Mouse (Mus musculus) forebrain, embryonic 12.5 days (tissue): ENCODE data around the gene Itga3. TPM values are rescaled to one million over a fixed set of nuclear protein-coding genes. Genes with fewer than 3 reads are reported as not detected.

ENCODE experiments used
- ATAC-seq: fragments of 200-750 bp; cut with Nextera tagmentation; 2 replicates; pipeline ENCODE4 v1.8.0; 2017; ENCODE audit warnings: moderate TSS enrichment; ENCODE audit not compliant: low FRiP score
- H3K27ac ChIP-seq: fragments of 300-500 bp; sonication (generic); 2 replicates; pipeline ENCODE4 v1.5.1; 2016; ENCODE audit warnings: mild to moderate bottlenecking
- H3K27me3 ChIP-seq: fragments of 300-500 bp; sonication (generic); 2 replicates; pipeline ENCODE4 v1.6.1; 2016; ENCODE audit warnings: mild to moderate bottlenecking
- H3K36me3 ChIP-seq: fragments of 300-500 bp; sonication (generic); replicated peaks from 2 replicates; pipeline ENCODE4 v1.6.1; 2016; ENCODE audit warnings: mild to moderate bottlenecking
- H3K4me1 ChIP-seq: fragments of 300-500 bp; sonication (generic); 2 replicates; pipeline ENCODE4 v1.6.1; 2016
- H3K4me2 ChIP-seq: fragments of 300-500 bp; sonication (generic); 2 replicates; pipeline ENCODE4 v1.6.1; 2016; ENCODE audit warnings: mild to moderate bottlenecking, moderate library complexity
- H3K4me3 ChIP-seq: fragments of 300-500 bp; sonication (generic); replicated peaks from 2 replicates; pipeline ENCODE4 v1.5.1; 2016; ENCODE audit warnings: mild to moderate bottlenecking
- H3K9ac ChIP-seq: fragments of 300-500 bp; sonication (generic); 2 replicates; pipeline ENCODE4 v1.6.1; 2016; ENCODE audit warnings: mild to moderate bottlenecking
- H3K9me3 ChIP-seq: fragments of 300-500 bp; sonication (generic); 2 replicates; pipeline ENCODE4 v1.6.1; 2016
- WGBS: fragments of 180-500 bp; shearing (Covaris S2); methylation state at CpG from one replicate; pipeline ENCODE4 v1.1.7; 2016; 5-methylcytosine and 5-hydroxymethylcytosine counted together
- polyA plus RNA-seq: library from polyadenylated mRNA; unstranded; fragments of >200 nt; fragmentation: Nextera tagmentation; extraction: Ambion mirVana; gene quantifications from 2 replicates; pipeline ENCODE4 v1.2.1, GENCODE M21; 2016

The Itga3 gene
- polyA plus RNA-seq: 3.8 and 5.2 TPM in 2 replicates

GRCm38 (mm10) chr11:95076536-95077111 is at the start of gene Itga3:
TSS of gene Itga3 (minus strand) at chr11:95076801.
- no peaks in the 10 kb centered on the region for H3K36me3 ChIP-seq
- H3K9ac ChIP-seq: peak within 1 kb of the TSS; percentile 69
- H3K27ac ChIP-seq: peak within 1 kb of the TSS; percentile 65
- peak within 1 kb of the TSS; percentile 96 for H3K4me2 ChIP-seq
- no peaks in the 10 kb centered on the region for H3K9me3 ChIP-seq
- under 1% methylated on average over 50 of the region's 51 CpGs for WGBS
- peaks cover 73% of the 10 kb centered on the region for H3K27me3 ChIP-seq
- peak; percentile 81 for ATAC-seq
- H3K4me3 ChIP-seq: peak within 1 kb of the TSS; percentile 64
- H3K4me1 ChIP-seq: peaks cover 19% of the 10 kb centered on the region

- Histone ChIP-seq H3K27ac (no peak overlapping the region), H3K9ac (no peak overlapping the region), H3K9me3 (no peaks in the 10 kb centered on the region), H3K4me2 (no peak overlapping the region), H3K4me1 (peaks cover 29% of the 10 kb centered on the region), H3K36me3 (no peaks in the 10 kb centered on the region), H3K4me3 (no peak overlapping the region), H3K27me3 (peaks cover 91% of the 10 kb centered on the region)
- 22% methylated on average over 7 of the region's 7 CpGs for WGBS
- no peak for ATAC-seq
These were observed 48.9 kb upstream of the Itga3 start for GRCm38 (mm10) chr11:95125366-95125948.

GRCm38 (mm10) chr11:95122100-95122489 is 45.5 kb upstream of the Itga3 start:
- peaks cover 38% of the 10 kb centered on the region for H3K4me1 ChIP-seq
- H3K4me3 ChIP-seq: no peak overlapping the region

GRCm38 (mm10) chr11:95121161-95122099 is 44.8 kb upstream of the Itga3 start:
- peak overlapping the region; percentile 41 for H3K4me3 ChIP-seq
- no peak overlapping the region for H3K27ac ChIP-seq
- H3K9ac ChIP-seq: peak overlapping the region; percentile 38
- WGBS: under 1% methylated on average over 63 of the region's 63 CpGs
- H3K4me1 ChIP-seq: peaks cover 32% of the 10 kb centered on the region
- H3K9me3 ChIP-seq: no peaks in the 10 kb centered on the region
- ATAC-seq: no peak
- H3K36me3 ChIP-seq: no peaks in the 10 kb centered on the region
- peak overlapping the region; percentile 68 for H3K4me2 ChIP-seq
- peaks cover 95% of the 10 kb centered on the region for H3K27me3 ChIP-seq

More at GRCm38 (mm10) chr11:95122100-95122489, 45.5 kb upstream of the Itga3 start:
- no peak for ATAC-seq
- Histone ChIP-seq H3K27ac (no peak overlapping the region), H3K4me2 (no peak overlapping the region), H3K36me3 (no peaks in the 10 kb centered on the region), H3K27me3 (peaks cover 96% of the 10 kb centered on the region), H3K9ac (no peak overlapping the region), H3K9me3 (no peaks in the 10 kb centered on the region)
- 16% methylated on average over 6 of the region's 6 CpGs for WGBS

GRCm38 (mm10) chr11:95120633-95121020 is 44.0 kb upstream of the Itga3 start:
- Histone ChIP-seq H3K9ac (no peak overlapping the region), H3K36me3 (no peaks in the 10 kb centered on the region), H3K4me1 (peaks cover 27% of the 10 kb centered on the region), H3K4me3 (peak overlapping the region; percentile 41), H3K27ac (no peak overlapping the region), H3K9me3 (no peaks in the 10 kb centered on the region), H3K27me3 (peaks cover 89% of the 10 kb centered on the region), H3K4me2 (peak overlapping the region; percentile 68)
- under 1% methylated on average over 21 of the region's 21 CpGs for WGBS
- no peak for ATAC-seq

- Histone ChIP-seq H3K4me1 (peaks cover 24% of the 10 kb centered on the region), H3K36me3 (no peaks in the 10 kb centered on the region), H3K9me3 (no peaks in the 10 kb centered on the region), H3K4me3 (peak within 1 kb of the TSS; percentile 41), H3K4me2 (peak within 1 kb of the TSS; percentile 68), H3K9ac (peak within 1 kb of the TSS; percentile 47; the same call in 1 of the 2 replicates), H3K27ac (no peak within 1 kb of the TSS), H3K27me3 (peaks cover 86% of the 10 kb centered on the region)
- ATAC-seq: peak; percentile 57
- WGBS: under 1% methylated on average over 54 of the region's 55 CpGs
These were observed 43.5 kb upstream of the Itga3 start, which contains the start of gene Dlx3 for GRCm38 (mm10) chr11:95119990-95120632. TSS of gene Dlx3 (plus strand) at chr11:95120119.

DNA sequence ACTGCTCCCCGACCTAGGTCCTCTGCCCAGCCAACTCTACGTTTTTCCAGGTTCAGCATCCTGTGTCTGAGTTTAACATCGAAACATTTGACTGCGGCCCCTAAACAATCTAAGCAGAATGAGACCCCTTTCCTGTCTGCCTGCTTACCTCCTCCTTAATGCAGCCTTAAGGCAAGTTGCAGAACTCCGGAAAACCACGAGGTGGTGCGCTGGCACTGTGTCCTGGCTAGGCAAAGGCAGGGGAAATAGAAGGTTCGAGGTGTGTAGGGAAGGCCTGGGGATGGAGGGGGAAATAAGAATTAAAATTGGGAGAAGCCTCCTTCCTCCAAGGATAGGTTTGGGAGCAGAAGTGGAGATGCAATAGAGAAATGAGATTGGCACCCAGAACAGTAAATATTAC is 41.9 kb upstream of the Itga3 start:
- Histone ChIP-seq H3K4me1 (peaks cover 24% of the 10 kb centered on the region), H3K4me2 (no peak overlapping the region), H3K9ac (no peak overlapping the region), H3K4me3 (no peak overlapping the region), H3K27me3 (peaks cover 75% of the 10 kb centered on the region), H3K36me3 (no peaks in the 10 kb centered on the region), H3K27ac (no peak overlapping the region), H3K9me3 (no peaks in the 10 kb centered on the region)
- WGBS: 4% methylated on average over 8 of the region's 8 CpGs
- no peak for ATAC-seq

DNA sequence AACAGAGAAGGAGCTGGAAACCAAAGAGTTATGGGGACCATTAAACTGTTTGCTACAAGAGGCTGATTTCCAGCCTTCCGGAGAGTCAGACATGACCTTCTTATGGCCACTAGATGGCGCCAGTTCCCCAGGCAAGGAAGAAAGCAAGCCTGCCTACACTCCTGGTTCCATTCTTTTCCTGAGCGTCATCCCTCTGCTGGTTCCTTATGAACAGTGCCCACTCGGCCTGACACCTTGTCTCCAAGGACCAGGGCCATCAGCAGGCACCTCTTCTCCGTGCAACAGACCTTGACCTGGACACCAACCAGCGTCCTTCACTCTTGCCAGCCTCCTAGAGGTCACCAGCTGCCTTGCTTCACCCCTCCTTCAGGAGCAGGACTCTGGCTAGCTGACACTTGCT is 40.4 kb upstream of the Itga3 start:
- Histone ChIP-seq H3K27ac (no peak overlapping the region), H3K9ac (no peak overlapping the region), H3K9me3 (no peaks in the 10 kb centered on the region), H3K4me2 (no peak overlapping the region), H3K36me3 (no peaks in the 10 kb centered on the region), H3K4me3 (no peak overlapping the region), H3K27me3 (peaks cover 63% of the 10 kb centered on the region), H3K4me1 (peaks cover 24% of the 10 kb centered on the region)
- 3% methylated on average over 6 of the region's 6 CpGs for WGBS
- ATAC-seq: peak; percentile 55; the same call in 1 of the 2 replicates

GRCm38 (mm10) chr11:95110081-95110480 is 33.5 kb upstream of the Itga3 start:
- Histone ChIP-seq H3K9ac (no peak overlapping the region), H3K27ac (no peak overlapping the region), H3K4me2 (no peak overlapping the region), H3K4me3 (no peak overlapping the region), H3K4me1 (peaks cover 14% of the 10 kb centered on the region), H3K36me3 (no peaks in the 10 kb centered on the region), H3K27me3 (peaks cover 24% of the 10 kb centered on the region), H3K9me3 (no peaks in the 10 kb centered on the region)
- ATAC-seq: no peak
- 87% methylated on average over 7 of the region's 7 CpGs for WGBS

DNA sequence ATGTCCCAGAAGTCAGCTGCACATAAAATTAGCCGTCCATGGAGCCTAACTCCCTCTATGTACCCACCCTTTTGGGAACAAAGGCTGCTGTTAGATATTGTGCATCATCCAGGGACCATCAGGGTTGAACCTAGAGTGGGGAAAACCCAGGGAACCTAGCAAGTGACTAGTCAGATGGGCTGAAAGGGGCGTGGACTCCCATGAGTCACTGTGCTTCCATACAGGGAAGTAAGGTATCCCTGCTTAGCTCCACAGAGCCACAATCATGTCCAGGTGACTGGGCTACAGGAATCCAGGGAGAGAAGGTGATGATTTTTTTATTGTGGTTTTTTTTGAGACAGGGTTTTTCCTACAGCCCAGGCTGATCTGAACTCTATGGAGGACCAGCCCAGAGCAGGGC is 32.4 kb upstream of the Itga3 start:
- no peak overlapping the region for H3K27ac ChIP-seq
- 87% methylated on average over 2 of the region's 2 CpGs for WGBS
- no peak overlapping the region for H3K4me2 ChIP-seq
- no peak overlapping the region for H3K4me3 ChIP-seq
- no peak overlapping the region for H3K9ac ChIP-seq
- ATAC-seq: no peak
- H3K27me3 ChIP-seq: peaks cover 30% of the 10 kb centered on the region
- H3K4me1 ChIP-seq: peaks cover 19% of the 10 kb centered on the region
- no peaks in the 10 kb centered on the region for H3K36me3 ChIP-seq
- H3K9me3 ChIP-seq: no peaks in the 10 kb centered on the region

GRCm38 (mm10) chr11:95106440-95107236 is 30.0 kb upstream of the Itga3 start:
- 31% methylated on average over 23 of the region's 23 CpGs for WGBS
- Histone ChIP-seq H3K36me3 (no peaks in the 10 kb centered on the region), H3K4me1 (peaks cover 19% of the 10 kb centered on the region), H3K27ac (no peak overlapping the region), H3K9me3 (no peaks in the 10 kb centered on the region), H3K4me3 (no peak overlapping the region), H3K27me3 (peaks cover 29% of the 10 kb centered on the region), H3K4me2 (peak overlapping the region; percentile 27; the same call in 1 of the 2 replicates), H3K9ac (peak overlapping the region; percentile 12; the same call in 1 of the 2 replicates)
- ATAC-seq: peak; percentile 65; the same call in 1 of the 2 replicates
